Mouse (Mus musculus): ENCODE results near the gene Ssxb6.
"Not testable (repeated sequence)": the region's sequence is repeated elsewhere in the genome, so short reads cannot be mapped to it uniquely, and the experiment has no call there.

DNA sequence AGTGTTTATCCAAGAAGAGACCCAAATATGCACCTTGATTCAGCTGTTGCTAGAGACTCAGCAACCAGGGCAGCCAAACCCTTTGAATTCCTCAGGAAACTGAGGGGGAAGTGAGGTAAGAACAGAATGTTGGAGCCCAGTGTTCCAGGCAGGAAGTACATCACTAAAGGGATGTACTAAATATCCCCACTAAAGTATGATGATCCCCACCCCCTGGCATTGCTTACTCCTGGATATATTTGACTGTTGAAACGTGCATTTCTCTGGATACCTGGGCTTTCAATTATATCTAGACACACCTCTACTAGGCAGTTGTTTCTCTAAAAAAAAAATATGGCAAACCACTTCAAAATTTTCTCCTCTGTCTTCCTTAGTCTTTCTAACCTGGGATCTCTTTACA lies 43.7 kb upstream of the Ssxb6 start, which contains the start of gene Ssxb3:
- TF ChIP-seq GATA1, TAL1 (IDR thresholded peaks at IDR 0.05; ENCODE audit: low read length): not testable (repeated sequence)

Measured in erythroblast, embryonic 14.5 days (primary cell).